Mouse (Mus musculus) thymus, adult 2 months (tissue): ENCODE measurements around the gene Pls3. TPM values are rescaled to one million over a fixed set of nuclear protein-coding genes. Genes with fewer than 3 reads are reported as not detected.
"Not testable (repeated sequence)": the region's sequence is repeated elsewhere in the genome, so short reads cannot be mapped to it uniquely, and the experiment has no call there.

Experiments
- DNase-seq: peaks from one replicate; pipeline ENCODE4 v3.0.0; 2021
- H3K27ac ChIP-seq: fragments of 200-500 bp; 2 replicates; pipeline ENCODE4 v1.5.1; 2012; ENCODE audit warnings: low read length, control low read depth; ENCODE audit not compliant: control insufficient read depth, insufficient read depth
- H3K27me3 ChIP-seq: fragments of 200-500 bp; 2 replicates; pipeline ENCODE4 v1.6.1; 2012; ENCODE audit warnings: mild to moderate bottlenecking, low read length, moderate library complexity, mixed read lengths; ENCODE audit not compliant: control insufficient read depth, insufficient read depth
- H3K36me3 ChIP-seq: fragments of 200-500 bp; 2 replicates; pipeline ENCODE4 v1.6.1; 2012; ENCODE audit warnings: mild to moderate bottlenecking, low read length, moderate library complexity; ENCODE audit not compliant: control insufficient read depth, insufficient read depth
- H3K4me1 ChIP-seq: fragments of 200-500 bp; replicated peaks from 2 replicates; pipeline ENCODE4 v1.6.1; 2012; ENCODE audit warnings: low read length; ENCODE audit not compliant: control insufficient read depth, insufficient read depth
- H3K4me3 ChIP-seq: fragments of 200-500 bp; 2 replicates; pipeline ENCODE4 v1.5.1; 2012; ENCODE audit warnings: mild to moderate bottlenecking, low read length, control low read depth, moderate library complexity; ENCODE audit not compliant: control insufficient read depth, insufficient read depth
- WGBS: fragments of 180-500 bp; shearing (Covaris S2); methylation state at CpG from one replicate; pipeline ENCODE4 v1.1.7; 2018; 5-methylcytosine and 5-hydroxymethylcytosine counted together
- polyA plus RNA-seq: library from polyadenylated mRNA; depleted of rRNA; stranded (reverse); fragments of >200 nt; gene quantifications from 2 replicates; pipeline ENCODE4 v1.2.3, GENCODE M21; 2012

Gene Pls3
- polyA plus RNA-seq, 1 experiment, result 2.8 TPM

- 98% methylated on average over 5 of the region's 12 CpGs for WGBS
- not testable (repeated sequence) for DNase-seq, H3K36me3 ChIP-seq, H3K4me1 ChIP-seq, H3K27ac ChIP-seq, H3K4me3 ChIP-seq, H3K27me3 ChIP-seq
Measured at GRCm38 (mm10) chrX:75750126-75750725, 124.8 kb downstream of the Pls3 start.

GRCm38 (mm10) chrX:75749312-75749711 lies 125.7 kb downstream of the Pls3 start:
- H3K4me3 ChIP-seq, H3K36me3 ChIP-seq, DNase-seq, H3K4me1 ChIP-seq, H3K27ac ChIP-seq, H3K27me3 ChIP-seq: not testable (repeated sequence)
- 97% methylated on average over 10 of the region's 10 CpGs for WGBS

GRCm38 (mm10) chrX:75744466-75744865 lies 130.5 kb downstream of the Pls3 start:
- H3K4me3 ChIP-seq, H3K27ac ChIP-seq, DNase-seq, H3K4me1 ChIP-seq, H3K36me3 ChIP-seq, H3K27me3 ChIP-seq: not testable (repeated sequence)
- 91% methylated on average over 14 of the region's 14 CpGs for WGBS

- H3K27me3 ChIP-seq, H3K36me3 ChIP-seq, H3K27ac ChIP-seq, DNase-seq, H3K4me1 ChIP-seq, H3K4me3 ChIP-seq: not testable (repeated sequence)
- WGBS, result 98% methylated on average over 3 of the region's 8 CpGs
Measured at GRCm38 (mm10) chrX:75739464-75739863, 135.5 kb downstream of the Pls3 start.
